Mouse (Mus musculus) adrenal gland, postnatal 25 days (tissue): ENCODE results near the gene Spaca6. TPM values are rescaled to one million over a fixed set of nuclear protein-coding genes. Genes with fewer than 3 reads are reported as not detected.

Source experiments
- microRNA-seq, 2 experiments: library from miRNA; unstranded; fragments of <30 nt; microRNA quantifications; one replicate each; pipeline ENCODE4 v1.2.0; 2021
- total RNA-seq: library from RNA; stranded (reverse); gene quantifications from 2 replicates; pipeline ENCODE4 v1.2.3, GENCODE M21; 2021

Spaca6 gene
- total RNA-seq, 1 experiment from 2014 or later, result 108 TPM

Small RNA genes within 50 kb of the gene (microRNA-seq; reads per million reads assigned to microRNA genes)
- gene Gm25927, result 0 reads per million in 2 experiments
- 2,735 to 9,336 reads per million in 2 experiments for gene Mir125a
- 7,636 to 10,857 reads per million in 2 experiments for gene Mir99b
- 0 reads per million in 2 experiments for gene Mirlet7e

Other genes with a start within 250 kb of the Spaca6 start
- 145 and 165 TPM in 2 replicates for gene Lnpep, start 202.1 kb upstream of the Spaca6 start, total RNA-seq
- not detected in 2 replicates for gene Vmn2r90, start 123.4 kb upstream of the Spaca6 start, total RNA-seq
- gene Has1, start 28.0 kb downstream of the Spaca6 start, total RNA-seq, result not detected in 2 replicates
- 0.24 TPM in 1 of 2 replicates, not detected in the other for gene Fpr1, start 56.8 kb downstream of the Spaca6 start, total RNA-seq
- not detected in 2 replicates for gene Fpr2, start 60.7 kb downstream of the Spaca6 start, total RNA-seq
- not detected in 2 replicates for gene Fpr3, start 60.7 kb downstream of the Spaca6 start, total RNA-seq
- gene Fpr-rs4, start 194.6 kb downstream of the Spaca6 start, total RNA-seq, result not detected in 2 replicates
- not detected in 2 replicates for gene Vmn2r124, start 222.3 kb downstream of the Spaca6 start, total RNA-seq